ENCODE assay signal across 28 mouse cellular contexts in genomic region chr6:102541633-102542412, GRCm38 (mm10). TPM values are rescaled to one million over a fixed set of nuclear protein-coding genes. Genes with fewer than 3 reads are reported as not detected.
"Had no signal": no experiment of that assay in that cellular context is flagged by ENCODE, and none has a peak within 500 bp of the region (broad histone marks: within the 10 kb centered on the region; RNA-seq: fewer than 3 reads in every experiment).

No protein-coding gene starts in this region.

- H3K27me3 ChIP-seq: heart, embryonic 13.5 days; heart, embryonic 15.5 days; hindbrain, embryonic 13.5 days; hindbrain, embryonic 15.5 days; limb, embryonic 13.5 days; limb, embryonic 15.5 days; liver, embryonic 12.5 days had no signal

- H3K4me2 ChIP-seq: heart, embryonic 11.5 days; heart, embryonic 13.5 days; heart, embryonic 15.5 days; hindbrain, embryonic 13.5 days; hindbrain, embryonic 15.5 days; limb, embryonic 13.5 days; limb, embryonic 15.5 days; liver, embryonic 12.5 days had no signal

- H3K4me1 ChIP-seq: heart, embryonic 13.5 days; heart, embryonic 15.5 days; limb, embryonic 13.5 days; limb, embryonic 15.5 days had no signal

- H3K27ac ChIP-seq: heart, adult 2 months; heart, embryonic 13.5 days; heart, embryonic 15.5 days; hindbrain, embryonic 13.5 days; hindbrain, embryonic 15.5 days; hindbrain, postnatal 0 days; layer of hippocampus, adult 2 months; limb, embryonic 13.5 days; limb, embryonic 15.5 days; liver, embryonic 12.5 days; liver, embryonic 14.5 days had no signal

- DNase-seq: gastrocnemius, postnatal 14 days; gastrocnemius, postnatal 36 days; heart, adult 11 months; heart, adult 2 months; heart, postnatal 14 days; heart, postnatal 36 days; kidney, adult 18-20 months; kidney, adult 8-10 months; kidney, postnatal 10 days; kidney, postnatal 25 days; kidney, postnatal 4 days; layer of hippocampus, postnatal 36 days; left cerebral cortex, postnatal 4 days; lung, adult 18-20 months had no signal

- H3K4me3 ChIP-seq: heart, adult 2 months; heart, embryonic 13.5 days; heart, embryonic 15.5 days; hindbrain, embryonic 13.5 days; hindbrain, embryonic 15.5 days; layer of hippocampus, adult 2 months; limb, embryonic 13.5 days; limb, embryonic 15.5 days; liver, embryonic 12.5 days had no signal

- H3K9me3 ChIP-seq: heart, embryonic 13.5 days; heart, embryonic 15.5 days; hindbrain, embryonic 13.5 days; hindbrain, embryonic 15.5 days; limb, embryonic 13.5 days; limb, embryonic 15.5 days; liver, embryonic 12.5 days had no signal

- H3K9ac ChIP-seq: heart, embryonic 13.5 days; heart, embryonic 15.5 days; hindbrain, embryonic 13.5 days; hindbrain, embryonic 15.5 days; limb, embryonic 13.5 days; limb, embryonic 15.5 days; liver, embryonic 12.5 days; liver, embryonic 14.5 days had no signal

- H3K36me3 ChIP-seq: heart, embryonic 13.5 days; heart, embryonic 15.5 days; hindbrain, embryonic 13.5 days; hindbrain, embryonic 15.5 days; limb, embryonic 13.5 days; limb, embryonic 15.5 days; liver, embryonic 12.5 days had no signal

- ATAC-seq: hindbrain, postnatal 0 days; intestine, postnatal 0 days; liver, embryonic 12.5 days had no signal

RNA-seq across cellular contexts. Expression of gene Cntn3, which starts 31.1 kb away (rescaled TPM):
- total RNA-seq: gastrocnemius, postnatal 36 days; heart, adult 2 months; hematopoietic stem cell, adult 5-6 weeks; liver, adult 2 months had no signal
- polyA plus RNA-seq: liver, adult 2 months had no signal
